In genomic region chr9:44878776-44879500, GRCm38 (mm10) we compare ENCODE assay signal across 8 mouse cellular contexts. TPM values are rescaled to one million over a fixed set of nuclear protein-coding genes. Genes with fewer than 3 reads are reported as not detected.
A peak's percentile ranks its signal among the peaks of the same experiment; 100 is the strongest.
DNase-seq lines count a peak whose midpoint lies in the region; ATAC-seq lines count a peak whose summit lies in the region.

No protein-coding gene starts in this region.

- H3K27ac ChIP-seq in embryonic facial prominence, embryonic 10.5 days (replicated peaks), result peak overlapping the region; percentile 97
- peak overlapping the region; percentile 28; the same call in 1 of the 2 replicates for H3K27ac ChIP-seq in intestine, embryonic 16.5 days (ENCODE audit: low read length)

- peak overlapping the region; percentile 95 for H3K4me2 ChIP-seq in intestine, embryonic 16.5 days (ENCODE audit: low read depth, low read length)

- peak overlapping the region; percentile 94 for H3K9ac ChIP-seq in intestine, embryonic 16.5 days (ENCODE audit: low read depth, low read length)

- 39% methylated on average over 9 of the region's 9 CpGs for WGBS in embryonic facial prominence, embryonic 10.5 days
- 24% methylated on average over 9 of the region's 9 CpGs for WGBS in intestine, embryonic 16.5 days

- H3K4me3 ChIP-seq in megakaryocyte, embryonic 14.5 days (replicated peaks), result peak overlapping the region; percentile 96
- peak overlapping the region; percentile 82 for H3K4me3 ChIP-seq in embryonic facial prominence, embryonic 10.5 days
- H3K4me3 ChIP-seq in intestine, embryonic 16.5 days (ENCODE audit: low read length), result peak overlapping the region; percentile 99

- H3K27me3 ChIP-seq in megakaryocyte, embryonic 14.5 days (replicated peaks), result no peaks in the 10 kb centered on the region
- no peaks in the 10 kb centered on the region for H3K27me3 ChIP-seq in embryonic facial prominence, embryonic 10.5 days (replicated peaks; ENCODE audit: low read depth, poor library complexity, severe bottlenecking)
- H3K27me3 ChIP-seq in intestine, embryonic 16.5 days (replicated peaks; ENCODE audit: control insufficient read depth, insufficient read depth, low read length), result no peaks in the 10 kb centered on the region

- H3K36me3 ChIP-seq in megakaryocyte, embryonic 14.5 days (replicated peaks; ENCODE audit: low read length), result peaks cover 39% of the 10 kb centered on the region
- H3K36me3 ChIP-seq in embryonic facial prominence, embryonic 10.5 days (replicated peaks), result peaks cover 22% of the 10 kb centered on the region
- H3K36me3 ChIP-seq in intestine, embryonic 16.5 days (ENCODE audit: control insufficient read depth, insufficient read depth, low read length), result no peaks in the 10 kb centered on the region

- H3K9me3 ChIP-seq in megakaryocyte, embryonic 14.5 days, result no peaks in the 10 kb centered on the region
- no peaks in the 10 kb centered on the region for H3K9me3 ChIP-seq in embryonic facial prominence, embryonic 10.5 days
- H3K9me3 ChIP-seq in intestine, embryonic 16.5 days (ENCODE audit: control insufficient read depth, low read length), result no peaks in the 10 kb centered on the region

- H3K4me1 ChIP-seq in megakaryocyte, embryonic 14.5 days, result peaks cover 81% of the 10 kb centered on the region
- peaks cover 65% of the 10 kb centered on the region for H3K4me1 ChIP-seq in embryonic facial prominence, embryonic 10.5 days
- H3K4me1 ChIP-seq in intestine, embryonic 16.5 days (ENCODE audit: control insufficient read depth, insufficient read depth, low read length), result peaks cover 54% of the 10 kb centered on the region

- DNase-seq in embryonic facial prominence, embryonic 10.5 days (ENCODE audit: low spot score), result peak; percentile 25
- peak; percentile 15 for DNase-seq in neural tube, embryonic 10.5 days (ENCODE audit: extremely low spot score, low spot score)
- no peak for DNase-seq in gastrocnemius, postnatal 25 days
- no peak for DNase-seq in adrenal gland, postnatal 10 days
- no peak for DNase-seq in layer of hippocampus, adult 8-10 months (ENCODE audit: low spot score in 2 of 2)

- ATAC-seq in megakaryocyte, adult 5-6 weeks (ENCODE audit: poor library complexity, severe bottlenecking), result no peak
- no peak for ATAC-seq in intestine, embryonic 16.5 days

RNA-seq across cellular contexts. Expression of gene Kmt2a, which starts 2.2 kb away (rescaled TPM):
- polyA plus RNA-seq in megakaryocyte, embryonic 14.5 days (2012; ENCODE audit: insufficient read depth, low replicate concordance), result 3.1 and 5.9 TPM in 2 replicates
- 32.8 and 44.7 TPM in 2 replicates for total RNA-seq in megakaryocyte, adult 5-6 weeks (2015)
- total RNA-seq in megakaryocyte, adult 5-6 weeks (2017), result 5.5 and 15.9 TPM in 2 replicates
- polyA plus RNA-seq in embryonic facial prominence, embryonic 10.5 days (2016; fragmentation: Nextera tagmentation; extraction: Ambion mirVana), result 14.1 and 14.9 TPM in 2 replicates
- 5.3 and 7.7 TPM in 2 replicates for polyA plus RNA-seq in intestine, embryonic 16.5 days (2015; fragmentation: Nextera tagmentation; extraction: Ambion mirVana)
- total RNA-seq in gastrocnemius, postnatal 25 days (2021), result 10 to 100 TPM; 10.0 to 15.3 TPM
- 10 to 100 TPM; 21.4 to 34.8 TPM for total RNA-seq in adrenal gland, postnatal 10 days (2021)
- total RNA-seq in layer of hippocampus, adult 8-10 months (2022), result 100 to 1,000 TPM in 1 of 4 experiments, 10 to 100 TPM in 3; 63.4 to 103 (median 80.1) TPM

RNA-seq across cellular contexts. Expression of gene Atp5l, which starts 41.6 kb away (rescaled TPM):
- polyA plus RNA-seq in megakaryocyte, embryonic 14.5 days (2012; ENCODE audit: insufficient read depth, low replicate concordance), result 26.7 and 39.7 TPM in 2 replicates
- total RNA-seq in megakaryocyte, adult 5-6 weeks (2015), result 490 and 523 TPM in 2 replicates
- 117 and 122 TPM in 2 replicates for total RNA-seq in megakaryocyte, adult 5-6 weeks (2017)
- polyA plus RNA-seq in embryonic facial prominence, embryonic 10.5 days (2016; fragmentation: Nextera tagmentation; extraction: Ambion mirVana), result 499 and 516 TPM in 2 replicates
- polyA plus RNA-seq in intestine, embryonic 16.5 days (2015; fragmentation: Nextera tagmentation; extraction: Ambion mirVana), result 937 and 949 TPM in 2 replicates
- total RNA-seq in gastrocnemius, postnatal 25 days (2021), result 100 to 1,000 TPM; 769 to 791 TPM
- total RNA-seq in adrenal gland, postnatal 10 days (2021), result 100 to 1,000 TPM; 796 to 905 TPM
- total RNA-seq in layer of hippocampus, adult 8-10 months (2022), result 100 to 1,000 TPM; 246 to 356 (median 299) TPM

Comparison
In these comparisons a context has a peak if more than half of its experiments do, and no peak if none do; other contexts are left out.
1. DNase-seq: peak in embryonic facial prominence, embryonic 10.5 days (single experiment) and neural tube, embryonic 10.5 days (single experiment); none in gastrocnemius, postnatal 25 days (single experiment), adrenal gland, postnatal 10 days (single experiment) and layer of hippocampus, adult 8-10 months (0 of 2).
2. Peak in every context shown above with its lines, with median percentiles within 50 percentile points of each other: H3K4me3 ChIP-seq.